Mouse (Mus musculus): ENCODE data around the gene Irs3.

Gene Irs3

GRCm38 (mm10) chr5:137645652-137646091, at the start of gene Irs3:
TSS of gene Irs3 (minus strand) at chr5:137645714.
- DNase-seq (ENCODE audit: low spot score in 2 of 2) = no peak

DNA sequence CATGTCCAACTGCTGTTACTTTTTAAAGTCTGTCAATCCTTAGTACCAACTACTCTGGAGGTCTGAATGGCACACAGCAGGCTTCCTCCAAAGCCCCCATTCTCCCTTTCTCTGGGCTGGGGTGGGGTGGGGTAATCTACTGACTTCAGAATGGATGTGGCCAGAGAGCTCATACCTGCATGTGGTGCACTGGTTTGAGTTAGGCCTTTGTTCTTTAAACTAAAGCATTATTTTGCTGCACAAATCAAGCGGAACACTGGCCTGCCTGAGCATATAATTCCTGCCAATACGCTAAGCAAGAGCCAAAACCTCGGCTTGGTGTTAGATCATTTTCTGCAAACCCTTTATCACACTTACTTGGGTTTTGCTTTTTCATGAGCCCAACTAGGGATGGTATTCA, 49.3 kb upstream of the Irs3 start:
- no peak for DNase-seq (ENCODE audit: low spot score in 2 of 2)

- no peak for DNase-seq (ENCODE audit: low spot score in 2 of 2)
These were observed 46.4 kb upstream of the Irs3 start for GRCm38 (mm10) chr5:137691881-137692280.

- DNase-seq (ENCODE audit: low spot score in 2 of 2) = no peak
These were observed 45.0 kb upstream of the Irs3 start for GRCm38 (mm10) chr5:137690531-137690930.

DNA sequence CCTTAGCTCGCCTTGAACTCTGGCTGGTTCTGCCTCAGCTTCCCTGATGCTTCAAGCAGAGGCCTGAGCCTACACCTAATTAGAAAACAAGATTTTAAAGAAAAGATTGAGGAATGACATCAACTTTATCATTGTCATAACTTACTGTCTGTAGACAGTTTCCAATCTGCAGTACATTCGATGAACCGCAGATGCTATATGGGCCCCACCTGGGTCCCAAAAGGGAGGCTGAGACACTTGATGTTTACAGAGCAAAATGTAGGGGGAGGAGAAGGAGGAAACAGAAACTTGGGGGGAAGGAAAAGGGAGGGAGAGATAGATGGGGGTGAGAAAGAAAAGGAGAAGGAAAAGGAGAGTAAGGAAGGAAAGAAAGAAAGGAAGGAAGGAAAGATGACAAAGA, 44.5 kb upstream of the Irs3 start:
- no peak for DNase-seq (ENCODE audit: low spot score in 2 of 2)

DNA sequence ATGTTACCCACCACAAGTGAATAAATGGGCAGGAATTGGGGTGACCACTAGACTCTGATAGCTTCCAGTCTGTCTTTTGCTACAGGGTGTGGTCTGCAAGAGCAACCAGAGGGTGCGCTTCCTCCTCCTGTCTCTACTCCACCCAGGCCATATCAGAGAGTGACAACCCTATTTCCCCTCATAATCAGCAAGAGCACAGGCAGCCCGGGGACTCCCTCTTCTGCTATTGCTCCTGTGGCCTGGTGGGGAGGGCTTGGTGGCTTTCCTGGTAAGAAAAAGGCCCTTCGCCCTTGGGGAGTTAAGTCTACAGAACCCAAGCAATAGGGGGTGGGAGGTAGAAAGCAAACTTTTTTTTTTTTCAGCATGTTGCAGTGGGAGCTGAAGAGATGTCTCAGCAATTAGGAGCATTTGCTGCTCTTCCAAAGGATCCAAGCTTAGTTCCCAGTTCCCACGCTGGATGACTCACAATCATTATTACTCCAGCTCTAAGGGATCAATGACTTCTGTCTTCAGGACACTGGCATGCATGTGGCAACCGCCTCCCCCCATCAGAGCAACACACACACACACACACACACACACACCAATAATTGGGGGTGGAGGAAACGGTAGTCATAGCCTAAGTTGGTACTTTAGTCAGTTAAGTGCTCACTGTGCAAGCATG, 40.7 kb upstream of the Irs3 start:
- DNase-seq (ENCODE audit: low spot score in 2 of 2) = no peak

DNA sequence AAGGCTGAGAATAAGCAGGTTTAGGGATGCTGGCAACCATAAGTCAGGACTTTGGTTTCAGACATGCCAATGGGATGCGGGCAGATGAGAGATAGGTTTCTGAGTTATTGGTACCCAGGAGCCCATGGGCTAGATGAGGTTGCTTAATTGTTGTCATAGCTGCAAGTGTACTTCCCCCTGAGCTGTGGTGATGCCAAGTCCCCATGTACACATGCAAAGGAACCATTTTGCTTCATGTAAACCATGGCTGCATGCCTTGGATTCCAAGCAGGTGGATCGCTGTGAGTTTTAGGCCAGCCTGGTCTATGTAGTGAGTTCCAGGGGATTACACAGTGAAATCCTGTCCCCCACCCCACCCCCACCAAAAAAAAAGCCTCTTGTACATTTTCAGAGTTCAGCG, 40.1 kb upstream of the Irs3 start:
- DNase-seq (ENCODE audit: low spot score in 2 of 2) = no peak

- DNase-seq (ENCODE audit: low spot score in 2 of 2) = peak; percentile 100
These were observed 39.0 kb upstream of the Irs3 start, which contains the start of gene Agfg2 for GRCm38 (mm10) chr5:137684294-137685123. TSS of gene Agfg2 (minus strand) at chr5:137684726.

DNA sequence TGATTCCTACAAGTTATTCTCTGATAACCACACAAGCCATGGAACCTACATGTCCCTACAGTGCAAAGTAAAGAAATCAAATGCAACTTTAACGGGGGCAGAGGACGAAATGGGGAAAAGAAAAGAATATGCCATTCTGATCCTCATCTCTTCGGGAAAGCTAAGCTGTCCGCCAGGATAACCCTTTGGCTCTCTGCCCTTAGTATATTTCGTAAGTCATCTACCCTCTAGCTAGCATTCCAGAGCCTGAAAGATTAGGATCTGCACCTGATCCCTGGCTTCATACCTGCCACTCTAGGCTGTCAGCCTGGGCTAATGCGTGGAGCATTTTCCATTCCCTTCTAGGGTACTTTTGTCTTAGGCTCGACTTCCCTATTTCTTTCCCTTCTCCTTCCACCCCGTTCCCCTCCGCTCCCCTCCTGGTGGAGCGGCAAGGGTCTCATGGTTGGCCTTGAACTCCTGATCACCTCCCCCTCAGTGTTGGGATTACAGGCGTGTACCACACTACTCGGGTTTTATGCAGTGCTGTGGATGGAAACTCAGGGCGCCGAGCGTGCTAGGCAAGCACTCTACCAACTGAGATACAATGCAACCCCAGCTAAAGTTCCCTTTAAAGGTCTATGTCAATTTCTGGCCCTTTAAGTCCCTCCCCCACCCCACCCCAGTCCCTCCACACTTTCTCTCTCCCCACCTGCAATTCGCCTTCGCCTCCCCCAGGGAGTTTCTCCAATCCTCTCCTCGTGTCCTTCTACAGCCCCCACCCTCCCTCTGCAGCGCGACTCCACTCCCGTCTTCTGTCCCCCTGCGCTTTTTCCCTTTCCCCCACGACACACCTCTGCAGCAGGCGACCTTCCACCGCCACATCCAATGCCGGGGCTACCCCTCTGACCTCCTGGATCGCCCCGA, 38.1 kb upstream of the Irs3 start:
- peak; percentile 61 to 67 for DNase-seq (ENCODE audit: low spot score in 2 of 2)

DNA sequence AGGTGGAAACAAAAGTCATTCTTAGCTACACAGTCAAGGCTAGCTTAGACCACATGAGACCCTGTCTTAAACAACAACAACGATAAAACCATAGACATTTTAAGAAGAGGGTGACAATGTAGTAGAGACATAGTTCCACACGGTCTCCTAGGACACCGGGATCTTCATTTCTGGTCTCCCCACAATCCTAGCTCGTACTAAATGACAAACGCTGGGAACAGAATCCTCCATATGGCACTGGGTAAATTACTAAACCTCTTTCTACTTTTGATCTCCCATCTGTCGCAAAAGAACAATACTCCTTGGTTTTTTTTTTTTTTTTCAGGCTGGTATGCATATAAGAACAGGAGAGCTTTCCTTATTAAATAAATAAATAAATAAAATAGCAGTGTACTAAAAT, 37.0 kb upstream of the Irs3 start:
- DNase-seq (ENCODE audit: low spot score in 2 of 2) = no peak

GRCm38 (mm10) chr5:137679726-137680125, 34.2 kb upstream of the Irs3 start:
- no peak for DNase-seq (ENCODE audit: low spot score in 2 of 2)

GRCm38 (mm10) chr5:137678736-137679135, 33.2 kb upstream of the Irs3 start:
- DNase-seq (ENCODE audit: low spot score in 2 of 2) = no peak

DNA sequence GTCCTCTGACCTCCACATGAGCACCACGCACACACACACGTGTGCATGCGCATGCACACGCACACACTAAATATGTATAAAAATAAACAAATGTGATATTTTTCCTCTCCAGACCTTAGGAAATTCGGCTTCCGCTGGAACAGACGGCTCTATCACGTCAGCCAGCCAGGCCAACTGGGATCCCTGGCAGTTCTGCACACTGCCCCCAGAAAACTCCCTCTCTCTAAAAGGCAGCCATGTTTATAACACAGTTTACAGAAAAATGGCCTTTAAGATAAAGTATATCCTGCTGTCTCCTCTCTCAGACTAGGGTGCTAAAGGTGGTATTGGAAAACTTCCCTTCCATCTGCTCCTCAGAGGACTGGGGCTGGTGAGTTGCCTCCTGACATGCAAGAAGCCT, 32.3 kb upstream of the Irs3 start:
- DNase-seq (ENCODE audit: low spot score in 2 of 2) = no peak

DNA sequence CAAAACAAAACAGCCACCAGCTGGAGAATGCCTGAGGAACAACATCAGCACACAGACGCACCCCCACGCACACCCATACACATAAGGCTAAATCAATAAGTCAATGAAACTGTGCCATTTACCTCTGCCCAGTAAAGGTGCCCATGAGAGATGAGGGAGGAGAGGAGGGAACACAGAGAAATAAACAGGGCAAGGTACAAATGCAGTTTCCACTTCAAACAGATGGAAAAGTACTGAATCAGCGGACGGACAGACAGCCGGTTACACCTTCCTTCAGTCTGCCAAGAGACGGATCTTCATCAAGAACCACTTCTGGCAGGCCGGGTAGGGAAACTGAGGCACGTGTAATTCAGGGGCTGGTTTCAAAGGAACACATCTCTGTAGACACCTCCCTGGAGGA, 29.3 kb upstream of the Irs3 start:
- DNase-seq (ENCODE audit: low spot score in 2 of 2) = no peak

- DNase-seq (ENCODE audit: low spot score in 2 of 2) = no peak
These were observed 27.5 kb upstream of the Irs3 start for GRCm38 (mm10) chr5:137673015-137673414.

GRCm38 (mm10) chr5:137672361-137672760, 26.8 kb upstream of the Irs3 start:
- DNase-seq (ENCODE audit: low spot score in 2 of 2) = no peak

DNA sequence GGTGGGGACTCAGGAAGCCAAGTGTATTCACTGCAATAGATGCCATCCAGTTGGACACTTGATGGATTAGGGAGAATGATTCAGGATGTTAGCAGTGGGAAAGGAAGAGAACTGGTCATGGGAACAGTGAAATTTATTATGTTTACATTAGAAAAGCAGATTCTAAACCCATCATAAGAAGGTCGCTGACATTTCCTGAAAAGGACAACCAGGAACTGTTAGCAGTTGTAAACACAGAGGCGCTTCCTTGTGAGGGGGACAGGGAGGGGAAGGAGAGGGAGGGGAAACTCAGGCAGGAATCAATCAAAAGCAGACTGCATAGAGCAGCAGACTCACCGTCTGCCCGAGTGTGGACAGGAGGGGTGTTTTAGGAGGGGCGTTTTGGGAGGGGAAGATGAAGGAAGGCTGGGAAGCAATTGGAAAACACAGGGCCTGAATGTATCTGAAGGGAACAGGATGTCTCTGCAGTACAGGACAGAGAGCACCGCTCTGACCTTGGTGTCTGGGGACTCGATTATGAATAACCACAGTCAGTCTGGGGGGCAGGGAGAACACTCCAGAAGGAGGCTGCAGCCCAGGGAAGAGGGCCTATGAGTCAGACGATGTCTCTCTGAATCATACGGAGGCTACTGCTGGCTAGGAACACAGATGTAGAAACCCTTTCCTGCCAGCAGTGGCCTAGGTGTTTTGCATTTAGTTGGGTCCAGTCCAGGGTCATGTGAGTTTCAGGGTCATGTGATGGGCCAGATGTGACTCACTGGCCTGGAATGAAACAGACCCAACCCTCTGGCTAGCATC, 26.1 kb upstream of the Irs3 start:
- DNase-seq (ENCODE audit: low spot score in 2 of 2) = no peak

- DNase-seq (ENCODE audit: low spot score in 2 of 2) = no peak
These were observed 24.7 kb upstream of the Irs3 start for GRCm38 (mm10) chr5:137670240-137670639.

DNA sequence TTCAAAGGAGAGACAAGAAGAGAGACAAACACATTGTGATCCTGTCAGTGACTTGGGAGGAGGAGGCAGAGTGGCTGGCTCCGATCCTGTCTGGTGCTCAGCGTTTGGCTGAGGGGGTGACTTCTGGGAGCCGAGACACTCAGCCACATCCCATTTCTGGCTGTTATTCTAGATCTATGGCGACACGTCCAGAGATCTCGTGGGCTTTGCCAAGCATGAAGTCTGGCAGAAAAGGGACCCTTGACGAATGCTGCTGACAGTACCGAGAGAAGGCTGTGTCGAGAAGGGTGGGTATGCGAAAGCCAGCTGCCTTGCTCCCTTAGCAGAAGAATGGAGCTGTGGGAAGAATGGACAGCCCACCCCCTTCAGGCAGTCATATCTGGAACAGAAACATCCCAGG, 23.5 kb upstream of the Irs3 start:
- DNase-seq (ENCODE audit: low spot score in 2 of 2) = no peak

DNA sequence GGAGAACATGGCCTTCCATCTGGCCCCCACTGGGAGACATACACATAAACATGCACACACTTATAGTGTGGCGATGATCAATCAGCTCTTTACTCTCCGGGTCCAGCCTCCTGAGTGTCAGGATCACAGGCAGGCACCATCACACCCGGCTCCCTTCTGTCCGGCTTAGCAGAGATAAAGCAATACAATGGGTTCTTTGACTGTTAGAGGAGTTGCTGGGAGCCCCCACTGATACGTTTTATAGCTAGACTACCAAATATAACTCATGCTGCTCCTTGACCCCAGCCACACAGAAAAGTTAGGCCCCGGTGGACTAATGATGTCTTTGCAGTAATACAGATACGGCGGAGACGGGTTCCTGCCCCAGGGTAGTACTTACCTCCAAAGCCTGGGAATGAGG, 17.5 kb upstream of the Irs3 start:
- DNase-seq (ENCODE audit: low spot score in 2 of 2) = no peak

- DNase-seq (ENCODE audit: low spot score in 2 of 2) = no peak
These were observed 14.7 kb upstream of the Irs3 start for GRCm38 (mm10) chr5:137660064-137660688.

Measured in right cerebral cortex, postnatal 10 days (tissue).